Mouse (Mus musculus) testis, adult 2 months (tissue): ENCODE data around the gene 2310030G06Rik.

Experiments
- CTCF ChIP-seq: fragments of 200-500 bp; IDR thresholded peaks from 2 replicates; pipeline ENCODE4 v1.5.1; 2012; ENCODE audit warnings: low read depth, mild to moderate bottlenecking, inconsistent platforms, low read length, moderate library complexity; ENCODE audit not compliant: control insufficient read depth, insufficient read depth, insufficient replicate concordance
- POLR2A ChIP-seq: fragments of 200-500 bp; IDR thresholded peaks from 2 replicates; pipeline ENCODE4 v1.6.1; 2012; ENCODE audit warnings: low read depth, mild to moderate bottlenecking, inconsistent platforms, low read length, moderate library complexity; ENCODE audit not compliant: control insufficient read depth

GRCm38 (mm10) chr9:50704907-50705306 is 41.4 kb downstream of the 2310030G06Rik start:
- TF ChIP-seq CTCF = no peak
- no peak for TF ChIP-seq POLR2A
